8 mouse cellular contexts compared by ENCODE assay signal in the genomic region with DNA sequence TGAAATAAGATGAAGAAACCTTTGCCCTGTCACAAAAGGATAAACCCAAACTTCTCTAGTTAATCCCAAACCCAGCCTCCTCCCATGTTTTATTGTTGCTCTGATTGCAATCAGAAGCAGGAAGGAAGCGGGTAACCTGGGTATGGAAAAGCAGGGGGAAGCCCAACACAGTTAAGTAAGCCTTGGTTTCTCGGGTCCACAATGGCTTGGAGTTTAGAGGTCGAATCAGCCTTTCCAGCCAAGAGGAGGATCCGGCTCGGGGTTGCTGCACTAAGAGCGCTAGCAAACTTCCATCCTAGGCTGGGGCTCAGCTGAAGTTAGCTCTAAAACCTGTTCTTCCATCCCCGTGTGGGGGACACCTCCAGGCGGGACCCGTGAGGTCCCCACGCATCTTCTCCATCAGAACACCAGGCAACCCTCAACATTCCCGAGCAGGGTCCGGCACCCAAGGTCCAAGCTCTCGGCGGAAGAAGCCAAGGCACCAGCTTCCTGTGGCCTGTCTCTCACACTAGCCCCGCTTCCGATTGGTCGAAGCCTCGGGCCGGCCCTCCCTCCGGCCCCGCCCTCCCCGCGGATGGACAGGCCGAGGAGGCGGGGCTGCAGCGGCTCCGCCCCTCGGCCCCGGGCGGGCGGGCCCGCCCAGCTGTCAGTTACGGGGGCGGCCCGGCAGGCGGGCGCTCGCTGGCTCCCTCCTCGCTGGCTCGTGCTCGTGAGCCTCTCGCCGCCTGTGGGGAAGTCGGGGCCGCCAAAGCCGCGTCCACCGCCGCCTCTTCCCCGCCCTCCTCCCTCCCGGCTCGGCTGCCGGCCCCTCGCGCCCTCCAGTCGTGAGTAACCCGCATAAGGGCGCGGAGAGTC. TPM values are rescaled to one million over a fixed set of nuclear protein-coding genes. Genes with fewer than 3 reads are reported as not detected.
A peak's percentile ranks its signal among the peaks of the same experiment; 100 is the strongest.
DNase-seq lines count a peak whose midpoint lies in the region; ATAC-seq and TF ChIP-seq lines count a peak whose summit lies in the region.

Gene Eea1, plus strand, starts transcription at position 605 of the 855 bp plus-strand sequence.

- peaks cover 4% of the 10 kb centered on the region; the same call in 1 of the 2 replicates for H3K79me2 ChIP-seq in heart, adult 2 months (replicated peaks; ENCODE audit: control insufficient read depth, insufficient read depth, low read length)

- peaks cover 17% of the 10 kb centered on the region for H3K4me1 ChIP-seq in embryonic facial prominence, embryonic 13.5 days
- H3K4me1 ChIP-seq in heart, adult 2 months (ENCODE audit: control insufficient read depth, insufficient read depth, low read length) = peaks cover 6% of the 10 kb centered on the region
- peaks cover 9% of the 10 kb centered on the region for H3K4me1 ChIP-seq in kidney, adult 2 months (ENCODE audit: control insufficient read depth, insufficient read depth, low read length)
- H3K4me1 ChIP-seq in limb, embryonic 11.5 days (ENCODE audit: control insufficient read depth, insufficient read depth, low read length) = peaks cover 6% of the 10 kb centered on the region
- peaks cover 27% of the 10 kb centered on the region for H3K4me1 ChIP-seq in midbrain, embryonic 13.5 days (replicated peaks)
- H3K4me1 ChIP-seq in small intestine, adult 2 months (ENCODE audit: control insufficient read depth, insufficient read depth, insufficient read length, low read length) = no peaks in the 10 kb centered on the region

- H3K27ac ChIP-seq in embryonic facial prominence, embryonic 13.5 days = peak within 1 kb of the TSS; percentile 78
- H3K27ac ChIP-seq in heart, adult 2 months = peak within 1 kb of the TSS; percentile 95
- peak within 1 kb of the TSS; percentile 96 for H3K27ac ChIP-seq in kidney, adult 2 months (ENCODE audit: insufficient read depth, low read depth, low read length)
- peak within 1 kb of the TSS; percentile 51 for H3K27ac ChIP-seq in limb, embryonic 11.5 days (replicated peaks; ENCODE audit: low read depth, low read length)
- peak within 1 kb of the TSS; percentile 92 for H3K27ac ChIP-seq in midbrain, embryonic 13.5 days
- H3K27ac ChIP-seq in small intestine, adult 2 months (ENCODE audit: insufficient read depth, low read depth, low read length) = peak within 1 kb of the TSS; percentile 84

- intact Hi-C loops in heart, adult 2 months (cut with DNase I) = no loop called here

- H3K4me2 ChIP-seq in embryonic facial prominence, embryonic 13.5 days = peak within 1 kb of the TSS; percentile 87
- peak within 1 kb of the TSS; percentile 90 for H3K4me2 ChIP-seq in limb, embryonic 11.5 days (ENCODE audit: low read depth, severe bottlenecking)
- peak within 1 kb of the TSS; percentile 86 for H3K4me2 ChIP-seq in midbrain, embryonic 13.5 days (replicated peaks)

- peak; percentile 98 for ATAC-seq in embryonic facial prominence, embryonic 13.5 days (ENCODE audit: insufficient number of reproducible peaks, insufficient read depth, low FRiP score, low TSS enrichment, low read depth)
- ATAC-seq in limb, embryonic 11.5 days (ENCODE audit: insufficient number of reproducible peaks, low FRiP score, low TSS enrichment, low read depth) = peak; percentile 99
- ATAC-seq in midbrain, embryonic 13.5 days = peak; percentile 98

- TF ChIP-seq CTCF in heart, adult 2 months (IDR thresholded peaks at IDR 0.05) = peak; percentile 51
- no peak for TF ChIP-seq CTCF in kidney, adult 2 months (conservative IDR thresholded peaks at IDR 0.05; ENCODE audit: insufficient read depth, insufficient read length, low read depth, low read length)
- TF ChIP-seq CTCF in small intestine, adult 2 months (IDR thresholded peaks at IDR 0.05; ENCODE audit: extremely low read depth, insufficient read length, insufficient replicate concordance, low read depth, low read length) = peak; percentile 25; the same call in 1 of the 2 replicates

- DNase-seq in 416B (ENCODE audit: low read depth) = peak; percentile 92
- peak; percentile 83 to 84 for DNase-seq in adrenal gland, postnatal 4 days (ENCODE audit: low spot score in 2 of 2)
- DNase-seq in heart, adult 2 months = peak; percentile 93 to 97
- peak; percentile 97 for DNase-seq in kidney, adult 2 months
- DNase-seq in limb, embryonic 11.5 days (ENCODE audit: low spot score) = peak; percentile 93

- no peak for TF ChIP-seq EP300 in heart, adult 2 months (IDR thresholded peaks at IDR 0.05; ENCODE audit: insufficient read depth, low read depth, low read length)

- H3K9me3 ChIP-seq in embryonic facial prominence, embryonic 13.5 days = no peaks in the 10 kb centered on the region
- H3K9me3 ChIP-seq in limb, embryonic 11.5 days (ENCODE audit: control insufficient read depth, low read length) = no peaks in the 10 kb centered on the region
- H3K9me3 ChIP-seq in midbrain, embryonic 13.5 days = no peaks in the 10 kb centered on the region

- WGBS in embryonic facial prominence, embryonic 13.5 days = under 1% methylated on average over 58 of the region's 59 CpGs
- under 1% methylated on average over 51 of the region's 59 CpGs for WGBS in heart, adult 2 months
- under 1% methylated on average over 55 of the region's 59 CpGs for WGBS in kidney, adult 2 months
- under 1% methylated on average over 53 of the region's 59 CpGs for WGBS in limb, embryonic 11.5 days
- WGBS in midbrain, embryonic 13.5 days = under 1% methylated on average over 56 of the region's 59 CpGs
- under 1% methylated on average over 56 of the region's 59 CpGs for WGBS in small intestine, adult 2 months

- H3K4me3 ChIP-seq in embryonic facial prominence, embryonic 13.5 days = peak within 1 kb of the TSS; percentile 93
- peak within 1 kb of the TSS; percentile 84 for H3K4me3 ChIP-seq in heart, adult 2 months
- peak within 1 kb of the TSS; percentile 86 for H3K4me3 ChIP-seq in kidney, adult 2 months (ENCODE audit: insufficient read depth, low read depth, low read length)
- H3K4me3 ChIP-seq in limb, embryonic 11.5 days (ENCODE audit: low read depth, low read length) = peak within 1 kb of the TSS; percentile 71
- H3K4me3 ChIP-seq in midbrain, embryonic 13.5 days (replicated peaks) = peak within 1 kb of the TSS; percentile 80
- H3K4me3 ChIP-seq in small intestine, adult 2 months (ENCODE audit: low read depth, low read length) = peak within 1 kb of the TSS; percentile 82

- TF ChIP-seq POLR2A in heart, adult 2 months (IDR thresholded peaks at IDR 0.05; ENCODE audit: insufficient read depth, low read depth, low read length) = peak; percentile 98
- peak; percentile 83 for TF ChIP-seq POLR2A in kidney, adult 2 months (IDR thresholded peaks at IDR 0.05; ENCODE audit: low read depth, low read length)
- peak; percentile 92 for TF ChIP-seq POLR2A in small intestine, adult 2 months (IDR thresholded peaks at IDR 0.05; ENCODE audit: low read depth, low read length)

- peak within 1 kb of the TSS; percentile 87 for H3K9ac ChIP-seq in embryonic facial prominence, embryonic 13.5 days
- H3K9ac ChIP-seq in heart, adult 2 months (ENCODE audit: low read depth, low read length) = peak within 1 kb of the TSS; percentile 93
- peak within 1 kb of the TSS; percentile 70 for H3K9ac ChIP-seq in limb, embryonic 11.5 days (ENCODE audit: low read length)
- peak within 1 kb of the TSS; percentile 80 for H3K9ac ChIP-seq in midbrain, embryonic 13.5 days (replicated peaks)

- no peaks in the 10 kb centered on the region for H3K27me3 ChIP-seq in embryonic facial prominence, embryonic 13.5 days
- H3K27me3 ChIP-seq in heart, adult 2 months (ENCODE audit: control insufficient read depth, insufficient read depth, low read length) = no peaks in the 10 kb centered on the region
- H3K27me3 ChIP-seq in kidney, adult 2 months (replicated peaks; ENCODE audit: control insufficient read depth, insufficient read depth, low read length) = no peaks in the 10 kb centered on the region
- no peaks in the 10 kb centered on the region for H3K27me3 ChIP-seq in limb, embryonic 11.5 days (ENCODE audit: control insufficient read depth, insufficient read depth, low read length)
- H3K27me3 ChIP-seq in midbrain, embryonic 13.5 days = no peaks in the 10 kb centered on the region
- no peaks in the 10 kb centered on the region for H3K27me3 ChIP-seq in small intestine, adult 2 months (ENCODE audit: control insufficient read depth, insufficient read depth, low read length)

- no peaks in the 10 kb centered on the region for H3K36me3 ChIP-seq in embryonic facial prominence, embryonic 13.5 days
- H3K36me3 ChIP-seq in heart, adult 2 months (ENCODE audit: control insufficient read depth, insufficient read depth, low read length) = peaks cover 10% of the 10 kb centered on the region
- H3K36me3 ChIP-seq in kidney, adult 2 months (ENCODE audit: control insufficient read depth, insufficient read depth, low read length) = no peaks in the 10 kb centered on the region
- no peaks in the 10 kb centered on the region for H3K36me3 ChIP-seq in limb, embryonic 11.5 days (ENCODE audit: control insufficient read depth, insufficient read depth, low read length)
- H3K36me3 ChIP-seq in midbrain, embryonic 13.5 days = peaks cover 3% of the 10 kb centered on the region; the same call in 1 of the 2 replicates
- H3K36me3 ChIP-seq in small intestine, adult 2 months (ENCODE audit: control insufficient read depth, insufficient read depth, low read length) = no peaks in the 10 kb centered on the region

RNA-seq across cellular contexts. Expression of gene Eea1, which starts in this region (rescaled TPM):
- 10 to 100 TPM; 29.4 to 33.9 TPM for total RNA-seq in adrenal gland, postnatal 4 days (2021)
- polyA plus RNA-seq in embryonic facial prominence, embryonic 13.5 days (2015; fragmentation: Nextera tagmentation; extraction: Ambion mirVana) = 20.3 and 21.5 TPM in 2 replicates
- 10 to 100 TPM; 30.3 to 30.9 TPM for total RNA-seq in heart, adult 2 months (2021)
- 3.1 and 6.6 TPM in 2 replicates for polyA plus RNA-seq in heart, adult 2 months (2012; rRNA removed)
- 4.3 and 4.6 TPM in 2 replicates for polyA plus RNA-seq in kidney, adult 2 months (2012; rRNA removed)
- polyA plus RNA-seq in limb, embryonic 11.5 days (2014; fragmentation: Nextera tagmentation; extraction: Ambion mirVana) = 8.2 and 10.3 TPM in 2 replicates
- 18.9 and 19.2 TPM in 2 replicates for polyA plus RNA-seq in midbrain, embryonic 13.5 days (2015; fragmentation: Nextera tagmentation; extraction: Ambion mirVana)
- 0.88 and 2.8 TPM in 2 replicates for polyA plus RNA-seq in small intestine, adult 2 months (2012; rRNA removed)

Comparison
In these comparisons a context has a peak if more than half of its experiments do, and no peak if none do; other contexts are left out.
1. Peak in every context shown above with its lines: DNase-seq, ATAC-seq, H3K4me3 ChIP-seq and H3K27ac ChIP-seq.